Mouse (Mus musculus): ENCODE measurements around the gene Acly.

- TF ChIP-seq CTCF (IDR thresholded peaks at IDR 0.05; ENCODE audit: extremely low read depth, insufficient read depth, low read length) (no peak), POLR2A (IDR thresholded peaks at IDR 0.05; ENCODE audit: extremely low read depth, insufficient read depth, low read length) (no peak)
These were observed 14.1 kb downstream of the Acly start for GRCm38 (mm10) chr11:100513716-100514115.
